Mouse (Mus musculus) gonadal fat pad, adult 2 months (tissue): ENCODE results near the gene Grap2. TPM values are rescaled to one million over a fixed set of nuclear protein-coding genes. Genes with fewer than 3 reads are reported as not detected.

ENCODE experiments used
- DNase-seq: peaks from one replicate; pipeline ENCODE4 v3.0.0-alpha.2; 2012; ENCODE audit warnings: low read depth
- polyA plus RNA-seq: library from polyadenylated mRNA; depleted of rRNA; stranded (reverse); fragments of >200 nt; gene quantifications from 2 replicates; pipeline ENCODE4 v1.2.3, GENCODE M21; 2012

Grap2 gene
- polyA plus RNA-seq, 1 experiment, result 0.70 TPM

GRCm38 (mm10) chr15:80599843-80600242 is 27.4 kb downstream of the Grap2 start:
- DNase-seq, result no peak

- no peak for DNase-seq
These were observed 29.1 kb downstream of the Grap2 start for GRCm38 (mm10) chr15:80601456-80601855.

GRCm38 (mm10) chr15:80602487-80602886 is 30.1 kb downstream of the Grap2 start:
- DNase-seq, result no peak

- no peak for DNase-seq
These were observed 31.6 kb downstream of the Grap2 start for GRCm38 (mm10) chr15:80604026-80604425.

- DNase-seq, result no peak
These were observed 35.6 kb downstream of the Grap2 start for GRCm38 (mm10) chr15:80607970-80608369.

GRCm38 (mm10) chr15:80610335-80610734 is 37.9 kb downstream of the Grap2 start:
- no peak for DNase-seq

GRCm38 (mm10) chr15:80611478-80611877 is 39.1 kb downstream of the Grap2 start:
- no peak for DNase-seq

- DNase-seq, result no peak
These were observed 41.5 kb downstream of the Grap2 start for GRCm38 (mm10) chr15:80613904-80614303.

- no peak for DNase-seq
These were observed 42.3 kb downstream of the Grap2 start for GRCm38 (mm10) chr15:80614500-80615289.

- no peak for DNase-seq
These were observed 42.8 kb downstream of the Grap2 start for GRCm38 (mm10) chr15:80615290-80615570.

GRCm38 (mm10) chr15:80615636-80616383 is 43.4 kb downstream of the Grap2 start:
- no peak for DNase-seq

- no peak for DNase-seq
These were observed 45.4 kb downstream of the Grap2 start for GRCm38 (mm10) chr15:80617839-80618238.

GRCm38 (mm10) chr15:80619166-80619565 is 46.8 kb downstream of the Grap2 start:
- no peak for DNase-seq

GRCm38 (mm10) chr15:80619786-80620185 is 47.4 kb downstream of the Grap2 start:
- no peak for DNase-seq

GRCm38 (mm10) chr15:80620371-80620770 is 48.0 kb downstream of the Grap2 start:
- no peak for DNase-seq

- DNase-seq, result no peak
These were observed 50.9 kb downstream of the Grap2 start for GRCm38 (mm10) chr15:80623171-80623837.

GRCm38 (mm10) chr15:80626472-80626871 is 54.1 kb downstream of the Grap2 start:
- DNase-seq, result no peak

GRCm38 (mm10) chr15:80630147-80630546 is 57.8 kb downstream of the Grap2 start:
- DNase-seq, result no peak

GRCm38 (mm10) chr15:80630711-80631110 is 58.3 kb downstream of the Grap2 start:
- no peak for DNase-seq

GRCm38 (mm10) chr15:80631311-80631710 is 58.9 kb downstream of the Grap2 start:
- no peak for DNase-seq

GRCm38 (mm10) chr15:80632280-80632893 is 60.0 kb downstream of the Grap2 start:
- no peak for DNase-seq
